Mouse (Mus musculus) embryo, embryonic 9.5 days (tissue): Measurements from ENCODE around the gene Igf1r.

Experiments used
- DNase-seq: peaks from one replicate; pipeline ENCODE4 v3.0.0-alpha.2; 2017; ENCODE audit errors: extremely low spot score

The Igf1r gene

GRCm38 (mm10) chr7:68227621-68228020, 275.0 kb downstream of the Igf1r start:
- DNase-seq, result no peak

GRCm38 (mm10) chr7:68228491-68228890, 275.9 kb downstream of the Igf1r start:
- DNase-seq, result peak; percentile 19

GRCm38 (mm10) chr7:68230831-68231230, 278.2 kb downstream of the Igf1r start:
- DNase-seq, result no peak

- no peak for DNase-seq
Observed at GRCm38 (mm10) chr7:68232521-68232920, 279.9 kb downstream of the Igf1r start.

- DNase-seq, result peak; percentile 64
Observed at GRCm38 (mm10) chr7:68233619-68234223, 281.1 kb downstream of the Igf1r start.

GRCm38 (mm10) chr7:68236817-68237216, 284.2 kb downstream of the Igf1r start:
- DNase-seq, result no peak

- DNase-seq, result no peak
Observed at GRCm38 (mm10) chr7:68239220-68239827, 286.7 kb downstream of the Igf1r start.

- DNase-seq, result no peak
Observed at GRCm38 (mm10) chr7:68241205-68241604, 288.6 kb downstream of the Igf1r start.

GRCm38 (mm10) chr7:68245681-68246080, 293.1 kb downstream of the Igf1r start:
- DNase-seq, result no peak

- DNase-seq, result no peak
Observed at GRCm38 (mm10) chr7:68246249-68246648, 293.6 kb downstream of the Igf1r start.

- no peak for DNase-seq
Observed at GRCm38 (mm10) chr7:68250411-68250810, 297.8 kb downstream of the Igf1r start.

- DNase-seq, result no peak
Observed at GRCm38 (mm10) chr7:68250902-68251301, 298.3 kb downstream of the Igf1r start.

GRCm38 (mm10) chr7:68257767-68258166, 305.1 kb downstream of the Igf1r start:
- no peak for DNase-seq

- no peak for DNase-seq
Observed at GRCm38 (mm10) chr7:68258326-68259150, 305.9 kb downstream of the Igf1r start.

GRCm38 (mm10) chr7:68259523-68260081, 307.0 kb downstream of the Igf1r start:
- DNase-seq, result no peak

GRCm38 (mm10) chr7:68262612-68263200, 310.1 kb downstream of the Igf1r start:
- no peak for DNase-seq

GRCm38 (mm10) chr7:68263346-68264027, 310.9 kb downstream of the Igf1r start:
- no peak for DNase-seq

- DNase-seq, result peak; percentile 39
Observed at GRCm38 (mm10) chr7:68264028-68264453, 311.4 kb downstream of the Igf1r start, which contains the start of gene Pgpep1l. Gene Pgpep1l (minus strand): TSS chr7:68264233.

- no peak for DNase-seq
Observed at GRCm38 (mm10) chr7:68264531-68264930, 311.9 kb downstream of the Igf1r start.

- DNase-seq, result no peak
Observed at GRCm38 (mm10) chr7:68265391-68265790, 312.8 kb downstream of the Igf1r start.

- no peak for DNase-seq
Observed at GRCm38 (mm10) chr7:68266691-68267090, 314.1 kb downstream of the Igf1r start.
